Mouse (Mus musculus): ENCODE measurements around the gene Ina. TPM values are rescaled to one million over a fixed set of nuclear protein-coding genes. Genes with fewer than 3 reads are reported as not detected.

Ina gene
- polyA plus RNA-seq, 1 experiment = not detected

DNA sequence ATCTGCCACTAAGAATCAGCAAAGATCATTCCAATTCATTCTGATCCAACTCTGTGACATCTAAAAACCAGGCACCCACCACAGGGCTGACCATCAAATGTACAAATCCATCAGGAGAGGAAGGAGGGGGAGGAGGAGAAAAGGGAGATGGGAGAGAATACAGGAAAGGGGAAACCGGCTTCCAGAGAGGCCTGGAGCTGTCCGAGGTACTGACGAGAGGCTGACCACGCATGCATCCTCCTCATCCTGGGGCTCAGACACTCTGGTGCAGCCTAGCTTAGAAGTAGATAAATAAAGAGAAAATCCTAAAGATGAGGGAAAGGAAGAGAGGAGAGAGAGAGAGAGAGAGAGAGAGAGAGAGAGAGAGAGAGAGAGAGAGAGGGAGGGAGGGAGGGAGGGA lies 8.2 kb upstream of the Ina start:
- TF ChIP-seq GATA1 (IDR thresholded peaks at IDR 0.05; ENCODE audit: low read length) = no peak
- no peak for TF ChIP-seq TAL1 (IDR thresholded peaks at IDR 0.05; ENCODE audit: low read length)
- no peaks in the 10 kb centered on the region; the same call in 1 of the 2 replicates for H3K4me1 ChIP-seq (ENCODE audit: control insufficient read depth)
- H3K27me3 ChIP-seq (ENCODE audit: control insufficient read depth) = peaks cover 21% of the 10 kb centered on the region
- H3K36me3 ChIP-seq (ENCODE audit: control insufficient read depth) = no peaks in the 10 kb centered on the region
- no peaks in the 10 kb centered on the region; the same call in 1 of the 2 replicates for H3K9me3 ChIP-seq (ENCODE audit: control insufficient read depth, low read length)
- no peak overlapping the region for H3K4me3 ChIP-seq (replicated peaks)

- no peaks in the 10 kb centered on the region; the same call in 1 of the 2 replicates for H3K4me1 ChIP-seq (ENCODE audit: control insufficient read depth)
- H3K27me3 ChIP-seq (ENCODE audit: control insufficient read depth) = peaks cover 51% of the 10 kb centered on the region
- no peak overlapping the region for H3K4me3 ChIP-seq (replicated peaks)
- TF ChIP-seq GATA1 (IDR thresholded peaks at IDR 0.05; ENCODE audit: low read length) = no peak
- TF ChIP-seq TAL1 (IDR thresholded peaks at IDR 0.05; ENCODE audit: low read length) = no peak
- no peaks in the 10 kb centered on the region for H3K36me3 ChIP-seq (ENCODE audit: control insufficient read depth)
- no peaks in the 10 kb centered on the region; the same call in 1 of the 2 replicates for H3K9me3 ChIP-seq (ENCODE audit: control insufficient read depth, low read length)
Measured at GRCm38 (mm10) chr19:47009420-47009819, 5.1 kb upstream of the Ina start.

DNA sequence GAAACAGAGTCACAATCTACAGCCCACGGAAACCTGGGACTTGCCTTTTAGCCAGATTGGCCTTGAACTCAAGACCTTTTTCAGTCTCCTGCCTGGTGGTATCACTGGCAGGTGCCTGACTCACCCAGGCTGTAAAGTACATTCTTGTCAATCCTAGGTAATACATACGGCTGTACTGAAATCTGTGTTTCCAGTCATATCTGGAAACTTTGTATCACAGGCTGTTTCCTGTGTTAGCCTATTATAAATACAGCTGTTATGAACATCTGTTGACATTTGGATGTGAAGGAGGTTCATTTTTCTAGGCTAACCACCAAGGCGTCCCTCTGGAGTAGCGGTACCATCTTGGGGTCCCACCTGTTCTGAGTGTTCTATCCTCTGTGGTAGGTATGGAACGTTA lies 4.6 kb upstream of the Ina start:
- Histone ChIP-seq H3K4me1 (ENCODE audit: control insufficient read depth) (peaks cover 5% of the 10 kb centered on the region), H3K36me3 (ENCODE audit: control insufficient read depth) (no peaks in the 10 kb centered on the region), H3K27me3 (ENCODE audit: control insufficient read depth) (peaks cover 53% of the 10 kb centered on the region), H3K4me3 (replicated peaks) (no peak overlapping the region), H3K9me3 (ENCODE audit: control insufficient read depth, low read length) (peaks cover 5% of the 10 kb centered on the region; the same call in 1 of the 2 replicates)
- TF ChIP-seq TAL1 (IDR thresholded peaks at IDR 0.05; ENCODE audit: low read length) (no peak), GATA1 (IDR thresholded peaks at IDR 0.05; ENCODE audit: low read length) (no peak)

DNA sequence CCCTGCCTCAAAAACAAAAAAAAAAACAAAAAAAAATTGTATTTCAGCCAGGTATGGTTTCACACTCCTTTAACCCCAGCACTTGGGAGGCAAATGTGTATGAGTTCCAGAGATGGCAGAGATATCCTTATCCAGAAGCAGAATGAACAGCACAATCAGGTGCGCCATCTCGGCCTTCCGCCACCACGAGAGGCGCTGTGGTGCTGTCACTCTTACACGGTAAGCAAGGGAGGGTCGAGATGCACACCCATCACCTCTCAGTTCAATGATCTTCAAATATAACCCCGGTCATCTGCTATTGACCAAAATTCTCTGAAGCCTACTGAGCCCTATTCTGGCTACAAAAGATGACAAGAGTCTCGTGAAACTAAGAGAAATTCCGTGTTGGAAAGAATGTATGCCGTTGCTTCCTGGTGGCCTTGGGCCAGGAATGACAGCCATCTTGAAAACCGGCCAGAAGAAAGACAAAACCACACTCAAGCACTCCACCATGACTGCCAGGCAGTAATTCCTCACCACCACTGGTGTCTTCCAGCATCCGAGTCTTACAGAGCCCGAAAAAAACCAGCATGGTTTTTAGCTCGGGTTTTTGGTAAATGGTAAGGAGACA lies 1.9 kb upstream of the Ina start:
- H3K4me1 ChIP-seq (ENCODE audit: control insufficient read depth) = peaks cover 12% of the 10 kb centered on the region
- no peaks in the 10 kb centered on the region for H3K36me3 ChIP-seq (ENCODE audit: control insufficient read depth)
- peaks cover 12% of the 10 kb centered on the region; the same call in 1 of the 2 replicates for H3K9me3 ChIP-seq (ENCODE audit: control insufficient read depth, low read length)
- TF ChIP-seq GATA1 (IDR thresholded peaks at IDR 0.05; ENCODE audit: low read length) (no peak), TAL1 (IDR thresholded peaks at IDR 0.05; ENCODE audit: low read length) (no peak)
- H3K27me3 ChIP-seq (ENCODE audit: control insufficient read depth) = peaks cover 79% of the 10 kb centered on the region
- H3K4me3 ChIP-seq (replicated peaks) = no peak overlapping the region

DNA sequence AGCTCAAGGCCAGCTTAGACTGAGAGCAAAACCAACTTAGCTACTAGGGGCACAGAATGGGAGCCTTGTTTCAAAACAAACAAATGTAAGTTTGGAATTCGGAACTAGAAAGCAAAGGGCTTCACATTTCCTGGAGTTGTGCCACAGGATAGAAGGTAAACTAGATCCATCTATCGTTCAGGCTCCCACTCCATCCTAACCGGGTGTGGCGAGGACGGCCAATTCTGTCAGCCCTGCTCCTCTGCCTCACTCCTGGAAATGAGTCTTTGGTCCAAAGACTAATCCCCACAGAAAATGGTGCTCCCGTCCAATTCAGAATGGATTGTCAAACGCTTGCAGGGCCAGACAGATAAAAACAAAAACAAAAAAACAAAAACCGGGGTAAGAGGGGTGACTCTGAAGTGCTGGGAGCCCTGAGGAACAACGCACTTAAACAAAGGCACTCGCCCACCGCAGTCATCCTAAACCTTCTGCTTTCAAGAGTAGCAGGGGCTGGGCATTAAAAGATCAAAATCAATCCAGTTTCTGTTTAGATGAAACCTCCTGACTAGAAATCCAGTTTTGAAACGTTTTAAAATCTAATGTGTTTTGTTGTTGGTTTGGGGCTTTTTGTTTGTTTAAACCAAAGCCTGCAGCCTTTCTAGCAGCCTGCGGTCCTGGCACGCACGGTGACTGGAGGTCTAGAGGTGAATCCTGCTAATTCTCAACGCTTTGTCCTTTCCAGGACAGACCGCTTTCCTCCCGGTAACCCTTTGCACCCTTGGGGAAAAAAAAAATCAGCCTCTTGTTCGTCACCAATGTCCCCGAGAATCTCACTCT lies 949 bp upstream of the Ina start:
- no peak overlapping the region for H3K4me3 ChIP-seq (replicated peaks)
- peaks cover 12% of the 10 kb centered on the region for H3K4me1 ChIP-seq (ENCODE audit: control insufficient read depth)
- no peak for TF ChIP-seq TAL1 (IDR thresholded peaks at IDR 0.05; ENCODE audit: low read length)
- TF ChIP-seq GATA1 (IDR thresholded peaks at IDR 0.05; ENCODE audit: low read length) = no peak
- H3K27me3 ChIP-seq (ENCODE audit: control insufficient read depth) = peaks cover 87% of the 10 kb centered on the region
- peaks cover 12% of the 10 kb centered on the region; the same call in 1 of the 2 replicates for H3K9me3 ChIP-seq (ENCODE audit: control insufficient read depth, low read length)
- H3K36me3 ChIP-seq (ENCODE audit: control insufficient read depth) = no peaks in the 10 kb centered on the region

DNA sequence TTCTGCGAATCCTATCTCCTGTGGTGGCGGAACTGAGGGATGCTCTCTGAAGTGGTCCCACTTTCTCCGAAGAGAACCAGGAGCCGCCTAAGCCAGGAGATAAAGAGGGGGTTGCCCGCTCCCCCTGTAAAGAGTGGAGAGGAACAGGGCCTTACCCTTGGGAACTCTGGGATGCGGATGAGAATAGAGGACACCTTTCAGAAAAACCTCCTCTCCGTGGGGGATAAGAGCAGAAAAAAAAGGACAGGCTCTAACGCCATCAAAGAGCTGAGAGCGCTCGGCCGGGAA lies 395 bp upstream of the Ina start:
- peaks cover 12% of the 10 kb centered on the region; the same call in 1 of the 2 replicates for H3K9me3 ChIP-seq (ENCODE audit: control insufficient read depth, low read length)
- H3K4me1 ChIP-seq (ENCODE audit: control insufficient read depth) = peaks cover 12% of the 10 kb centered on the region
- TF ChIP-seq GATA1 (IDR thresholded peaks at IDR 0.05; ENCODE audit: low read length) = no peak
- no peak for TF ChIP-seq TAL1 (IDR thresholded peaks at IDR 0.05; ENCODE audit: low read length)
- no peak overlapping the region for H3K4me3 ChIP-seq (replicated peaks)
- no peaks in the 10 kb centered on the region for H3K36me3 ChIP-seq (ENCODE audit: control insufficient read depth)
- peaks cover 88% of the 10 kb centered on the region for H3K27me3 ChIP-seq (ENCODE audit: control insufficient read depth)

- H3K27me3 ChIP-seq (ENCODE audit: control insufficient read depth) = peaks cover 90% of the 10 kb centered on the region
- H3K4me1 ChIP-seq (ENCODE audit: control insufficient read depth) = peaks cover 12% of the 10 kb centered on the region
- H3K36me3 ChIP-seq (ENCODE audit: control insufficient read depth) = no peaks in the 10 kb centered on the region
- H3K9me3 ChIP-seq (ENCODE audit: control insufficient read depth, low read length) = peaks cover 12% of the 10 kb centered on the region; the same call in 1 of the 2 replicates
- no peak overlapping the region for H3K4me3 ChIP-seq (replicated peaks)
- no peak for TF ChIP-seq GATA1 (IDR thresholded peaks at IDR 0.05; ENCODE audit: low read length)
- no peak for TF ChIP-seq TAL1 (IDR thresholded peaks at IDR 0.05; ENCODE audit: low read length)
Measured at GRCm38 (mm10) chr19:47015396-47015795, 898 bp downstream of the Ina start.

GRCm38 (mm10) chr19:47015965-47016364 lies 1.5 kb downstream of the Ina start:
- Histone ChIP-seq H3K4me1 (ENCODE audit: control insufficient read depth) (peaks cover 12% of the 10 kb centered on the region), H3K36me3 (ENCODE audit: control insufficient read depth) (no peaks in the 10 kb centered on the region), H3K27me3 (ENCODE audit: control insufficient read depth) (peaks cover 90% of the 10 kb centered on the region), H3K9me3 (ENCODE audit: control insufficient read depth, low read length) (peaks cover 12% of the 10 kb centered on the region; the same call in 1 of the 2 replicates), H3K4me3 (replicated peaks) (no peak overlapping the region)
- no peak for TF ChIP-seq TAL1 (IDR thresholded peaks at IDR 0.05; ENCODE audit: low read length)
- no peak for TF ChIP-seq GATA1 (IDR thresholded peaks at IDR 0.05; ENCODE audit: low read length)

DNA sequence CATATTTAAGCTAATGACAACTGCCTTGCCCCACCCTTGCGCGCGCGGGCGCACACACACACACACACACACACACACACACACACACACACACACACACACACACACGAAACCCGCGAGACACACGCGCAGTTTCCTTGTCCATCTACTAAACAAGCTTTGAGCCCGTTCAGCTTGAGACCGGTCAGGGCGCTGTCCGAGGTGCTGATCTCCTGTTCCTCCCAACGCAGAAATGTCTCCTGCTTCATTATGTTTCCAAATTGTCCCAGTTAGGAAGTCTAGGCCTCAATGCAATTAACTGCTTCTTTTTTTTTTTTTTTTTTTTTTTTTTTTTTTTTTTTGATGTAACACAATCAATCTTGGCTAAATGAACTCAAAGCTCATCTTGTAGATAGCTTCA lies 2.0 kb downstream of the Ina start:
- Histone ChIP-seq H3K27me3 (ENCODE audit: control insufficient read depth) (peaks cover 85% of the 10 kb centered on the region), H3K9me3 (ENCODE audit: control insufficient read depth, low read length) (peaks cover 12% of the 10 kb centered on the region; the same call in 1 of the 2 replicates), H3K36me3 (ENCODE audit: control insufficient read depth) (no peaks in the 10 kb centered on the region), H3K4me1 (ENCODE audit: control insufficient read depth) (peaks cover 12% of the 10 kb centered on the region), H3K4me3 (replicated peaks) (no peak overlapping the region)
- TF ChIP-seq GATA1 (IDR thresholded peaks at IDR 0.05; ENCODE audit: low read length) (no peak), TAL1 (IDR thresholded peaks at IDR 0.05; ENCODE audit: low read length) (no peak)
